Mouse (Mus musculus): Measurements from ENCODE around the gene H2al1d. TPM values are rescaled to one million over a fixed set of nuclear protein-coding genes. Genes with fewer than 3 reads are reported as not detected.
"Not testable (repeated sequence)": the region's sequence is repeated elsewhere in the genome, so short reads cannot be mapped to it uniquely, and the experiment has no call there.

The H2al1d gene
- polyA plus RNA-seq (2012; rRNA removed), result not detected in 2 replicates

DNA sequence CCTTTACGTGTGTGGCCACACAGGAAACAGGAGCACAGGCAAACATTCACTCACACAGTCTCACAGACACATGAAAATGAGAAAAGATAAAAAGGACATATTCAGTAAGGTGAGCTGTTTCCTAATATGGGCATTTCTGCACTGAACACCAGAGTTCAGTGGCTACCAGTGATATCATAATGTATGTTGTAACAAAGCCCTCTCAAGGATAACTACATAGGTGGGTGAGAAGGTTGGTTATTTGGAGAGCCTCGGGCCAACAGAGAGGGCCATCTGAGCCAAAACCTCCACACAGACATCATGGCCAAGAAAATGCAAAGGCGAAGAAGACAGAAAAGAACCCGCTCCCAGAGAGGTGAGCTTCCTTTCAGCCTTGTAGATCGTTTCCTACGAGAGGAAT, at the start of gene H2al1d:
H2al1d (plus strand) TSS at position 301 of the 400 bp plus-strand sequence.
- not testable (repeated sequence) for H3K36me3 ChIP-seq (ENCODE audit: control insufficient read depth, insufficient read depth, low read length); H3K27me3 ChIP-seq (ENCODE audit: control insufficient read depth, insufficient read depth, low read length); H3K4me3 ChIP-seq (ENCODE audit: extremely low read depth, insufficient read depth, insufficient read length); H3K4me1 ChIP-seq (ENCODE audit: control insufficient read depth, insufficient read depth, insufficient read length); H3K27ac ChIP-seq (ENCODE audit: insufficient read depth, low read length); DNase-seq (ENCODE audit: low read depth in 1 of 2, low spot score in 2 of 2)
- WGBS, result no CpG with 5 or more reads among the region's 6 CpGs

DNA sequence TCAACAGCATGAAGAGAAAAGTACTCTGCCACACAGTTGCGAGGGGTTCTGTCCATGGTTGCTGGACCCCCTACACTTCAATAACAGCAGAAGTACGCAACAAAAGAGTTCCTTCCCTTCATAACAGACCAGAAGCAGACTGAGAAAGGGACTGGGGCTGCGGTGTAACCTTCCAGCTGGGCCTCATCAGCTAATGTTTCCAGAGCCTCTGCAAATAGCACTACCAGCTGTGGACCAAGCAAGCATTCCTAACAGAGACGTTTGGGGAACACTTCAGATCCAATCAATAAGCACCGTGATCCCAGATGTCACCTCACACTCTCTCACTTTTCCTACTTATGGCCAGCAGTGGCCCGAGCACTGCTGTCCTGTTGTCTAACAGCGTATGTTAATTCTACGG, 43.7 kb upstream of the H2al1d start:
- H3K27ac ChIP-seq (ENCODE audit: insufficient read depth, low read length), result no peak overlapping the region
- no peak for DNase-seq (ENCODE audit: low read depth in 1 of 2, low spot score in 2 of 2)
- H3K4me1 ChIP-seq (ENCODE audit: control insufficient read depth, insufficient read depth, insufficient read length), result no peaks in the 10 kb centered on the region
- WGBS, result 85% methylated on average over 8 of the region's 8 CpGs
- no peaks in the 10 kb centered on the region for H3K36me3 ChIP-seq (ENCODE audit: control insufficient read depth, insufficient read depth, low read length)
- TF ChIP-seq POLR2A (IDR thresholded peaks at IDR 0.05; ENCODE audit: low read depth, low read length) (no peak), CTCF (IDR thresholded peaks at IDR 0.05; ENCODE audit: extremely low read depth, insufficient read depth, insufficient read length, insufficient replicate concordance) (no peak)
- no peaks in the 10 kb centered on the region for H3K27me3 ChIP-seq (ENCODE audit: control insufficient read depth, insufficient read depth, low read length)
- no peak overlapping the region for H3K4me3 ChIP-seq (ENCODE audit: extremely low read depth, insufficient read depth, insufficient read length)

DNA sequence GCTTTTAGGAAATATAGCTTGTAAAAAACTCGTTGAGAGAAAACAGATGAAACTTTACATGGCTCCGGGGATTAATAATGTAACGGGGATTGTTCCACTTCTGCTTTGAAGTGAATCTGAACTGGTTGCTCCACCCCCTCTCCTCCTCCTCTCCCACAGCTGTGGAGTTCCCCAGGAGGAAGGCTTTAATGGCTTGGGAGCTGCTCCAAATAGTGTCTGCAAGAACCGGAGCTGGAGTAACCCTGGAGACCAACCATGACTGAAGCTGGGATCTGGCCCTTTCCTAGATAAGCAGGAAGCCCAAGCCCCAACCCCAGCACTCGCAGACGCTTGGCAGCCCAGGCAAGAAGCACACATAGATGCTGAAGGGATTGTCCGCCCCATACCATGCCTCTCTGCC, 40.8 kb upstream of the H2al1d start:
- H3K36me3 ChIP-seq (ENCODE audit: control insufficient read depth, insufficient read depth, low read length), result no peaks in the 10 kb centered on the region
- TF ChIP-seq CTCF (IDR thresholded peaks at IDR 0.05; ENCODE audit: extremely low read depth, insufficient read depth, insufficient read length, insufficient replicate concordance) (no peak), POLR2A (IDR thresholded peaks at IDR 0.05; ENCODE audit: low read depth, low read length) (no peak)
- no peak for DNase-seq (ENCODE audit: low read depth in 1 of 2, low spot score in 2 of 2)
- 75% methylated on average over 7 of the region's 7 CpGs for WGBS
- H3K27ac ChIP-seq (ENCODE audit: insufficient read depth, low read length), result no peak overlapping the region
- H3K27me3 ChIP-seq (ENCODE audit: control insufficient read depth, insufficient read depth, low read length), result no peaks in the 10 kb centered on the region
- no peaks in the 10 kb centered on the region for H3K4me1 ChIP-seq (ENCODE audit: control insufficient read depth, insufficient read depth, insufficient read length)
- H3K4me3 ChIP-seq (ENCODE audit: extremely low read depth, insufficient read depth, insufficient read length), result no peak overlapping the region

GRCm38 (mm10) chrX:11269074-11269473, 39.5 kb upstream of the H2al1d start:
- DNase-seq (ENCODE audit: low read depth in 1 of 2, low spot score in 2 of 2), result no peak
- no peak overlapping the region for H3K4me3 ChIP-seq (ENCODE audit: extremely low read depth, insufficient read depth, insufficient read length)
- no peak overlapping the region for H3K27ac ChIP-seq (ENCODE audit: insufficient read depth, low read length)
- H3K27me3 ChIP-seq (ENCODE audit: control insufficient read depth, insufficient read depth, low read length), result no peaks in the 10 kb centered on the region
- TF ChIP-seq CTCF (IDR thresholded peaks at IDR 0.05; ENCODE audit: extremely low read depth, insufficient read depth, insufficient read length, insufficient replicate concordance), result no peak
- no peak for TF ChIP-seq POLR2A (IDR thresholded peaks at IDR 0.05; ENCODE audit: low read depth, low read length)
- no peaks in the 10 kb centered on the region for H3K36me3 ChIP-seq (ENCODE audit: control insufficient read depth, insufficient read depth, low read length)
- H3K4me1 ChIP-seq (ENCODE audit: control insufficient read depth, insufficient read depth, insufficient read length), result no peaks in the 10 kb centered on the region
- 84% methylated on average over 3 of the region's 3 CpGs for WGBS

- no peaks in the 10 kb centered on the region for H3K4me1 ChIP-seq (ENCODE audit: control insufficient read depth, insufficient read depth, insufficient read length)
- no peak overlapping the region for H3K27ac ChIP-seq (ENCODE audit: insufficient read depth, low read length)
- no peak overlapping the region for H3K4me3 ChIP-seq (ENCODE audit: extremely low read depth, insufficient read depth, insufficient read length)
- no peak for DNase-seq (ENCODE audit: low read depth in 1 of 2, low spot score in 2 of 2)
- WGBS, result 80% methylated on average over 3 of the region's 3 CpGs
- H3K27me3 ChIP-seq (ENCODE audit: control insufficient read depth, insufficient read depth, low read length), result no peaks in the 10 kb centered on the region
- no peaks in the 10 kb centered on the region for H3K36me3 ChIP-seq (ENCODE audit: control insufficient read depth, insufficient read depth, low read length)
- TF ChIP-seq CTCF (IDR thresholded peaks at IDR 0.05; ENCODE audit: extremely low read depth, insufficient read depth, insufficient read length, insufficient replicate concordance), result no peak
- TF ChIP-seq POLR2A (IDR thresholded peaks at IDR 0.05; ENCODE audit: low read depth, low read length), result no peak
These were observed 35.4 kb upstream of the H2al1d start for GRCm38 (mm10) chrX:11273190-11273589.

DNA sequence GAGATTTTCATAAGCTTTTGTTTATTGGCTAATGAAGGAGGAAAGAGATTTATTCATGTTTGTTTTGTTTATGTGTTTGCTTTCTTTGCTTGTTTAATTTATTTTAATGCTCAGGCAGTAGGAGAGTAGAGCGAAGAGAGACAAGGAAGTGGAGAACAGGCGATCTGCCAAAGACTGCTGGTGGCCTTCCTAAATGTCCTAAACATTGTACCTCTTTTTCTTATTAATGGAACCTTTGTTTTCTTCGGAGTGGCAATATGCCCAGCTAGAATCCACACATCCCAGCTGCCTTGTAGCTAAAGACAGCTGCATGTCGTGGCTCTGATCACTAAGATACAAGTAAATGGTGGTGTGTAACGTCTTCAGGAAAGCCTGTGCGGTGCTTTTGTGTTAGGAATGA, 31.5 kb upstream of the H2al1d start:
- no peaks in the 10 kb centered on the region for H3K36me3 ChIP-seq (ENCODE audit: control insufficient read depth, insufficient read depth, low read length)
- no peak for DNase-seq (ENCODE audit: low read depth in 1 of 2, low spot score in 2 of 2)
- H3K27ac ChIP-seq (ENCODE audit: insufficient read depth, low read length), result no peak overlapping the region
- WGBS, result 77% methylated on average over 6 of the region's 6 CpGs
- TF ChIP-seq POLR2A (IDR thresholded peaks at IDR 0.05; ENCODE audit: low read depth, low read length) (no peak), CTCF (IDR thresholded peaks at IDR 0.05; ENCODE audit: extremely low read depth, insufficient read depth, insufficient read length, insufficient replicate concordance) (no peak)
- H3K4me3 ChIP-seq (ENCODE audit: extremely low read depth, insufficient read depth, insufficient read length), result no peak overlapping the region
- no peaks in the 10 kb centered on the region for H3K27me3 ChIP-seq (ENCODE audit: control insufficient read depth, insufficient read depth, low read length)
- H3K4me1 ChIP-seq (ENCODE audit: control insufficient read depth, insufficient read depth, insufficient read length), result no peaks in the 10 kb centered on the region

- no peaks in the 10 kb centered on the region for H3K4me1 ChIP-seq (ENCODE audit: control insufficient read depth, insufficient read depth, insufficient read length)
These were observed 27.9 kb upstream of the H2al1d start for GRCm38 (mm10) chrX:11280741-11281140.

More at GRCm38 (mm10) chrX:11280741-11281140, 27.9 kb upstream of the H2al1d start:
- DNase-seq (ENCODE audit: low read depth in 1 of 2, low spot score in 2 of 2), result no peak
- Histone ChIP-seq H3K27me3 (ENCODE audit: control insufficient read depth, insufficient read depth, low read length) (no peaks in the 10 kb centered on the region), H3K4me3 (ENCODE audit: extremely low read depth, insufficient read depth, insufficient read length) (no peak overlapping the region), H3K27ac (ENCODE audit: insufficient read depth, low read length) (no peak overlapping the region), H3K36me3 (ENCODE audit: control insufficient read depth, insufficient read depth, low read length) (no peaks in the 10 kb centered on the region)
- TF ChIP-seq CTCF (IDR thresholded peaks at IDR 0.05; ENCODE audit: extremely low read depth, insufficient read depth, insufficient read length, insufficient replicate concordance), result no peak
- TF ChIP-seq POLR2A (IDR thresholded peaks at IDR 0.05; ENCODE audit: low read depth, low read length), result no peak
- WGBS, result 63% methylated on average over 2 of the region's 2 CpGs
